ENCODE assay signal across 17 mouse cellular contexts in genomic region chr11:53448529-53448928, GRCm38 (mm10). TPM values are rescaled to one million over a fixed set of nuclear protein-coding genes. Genes with fewer than 3 reads are reported as not detected.
A peak's percentile ranks its signal among the peaks of the same experiment; 100 is the strongest.
DNase-seq lines count a peak whose midpoint lies in the region; TF ChIP-seq lines count a peak whose summit lies in the region.
"Had no signal": no experiment of that assay in that cellular context is flagged by ENCODE, and none has a peak within 500 bp of the region (broad histone marks: within the 10 kb centered on the region; RNA-seq: fewer than 3 reads in every experiment).

No protein-coding gene starts in this region.

- no peak for TF ChIP-seq CTCF in thymus, adult 2 months (IDR thresholded peaks at IDR 0.05; ENCODE audit: borderline replicate concordance, control insufficient read depth, extremely low read depth, insufficient read depth, low read length, poor library complexity)

- no peak overlapping the region for H3K27ac ChIP-seq in heart, embryonic 10.5 days
- no peak overlapping the region for H3K27ac ChIP-seq in thymus, adult 2 months (ENCODE audit: control insufficient read depth, insufficient read depth, low read length)
- H3K27ac ChIP-seq: intestine, embryonic 15.5 days; midbrain, embryonic 13.5 days; neural tube, embryonic 13.5 days had no signal

- H3K27me3 ChIP-seq in heart, embryonic 10.5 days (ENCODE audit: insufficient read depth, poor library complexity, severe bottlenecking), result no peaks in the 10 kb centered on the region
- H3K27me3 ChIP-seq in thymus, adult 2 months (ENCODE audit: control insufficient read depth, insufficient read depth, low read length), result peaks cover 4% of the 10 kb centered on the region
- H3K27me3 ChIP-seq: intestine, embryonic 15.5 days; midbrain, embryonic 13.5 days had no signal

- WGBS in heart, embryonic 10.5 days, result 80% methylated on average over 1 of the region's 1 CpGs
- 98% methylated on average over 1 of the region's 1 CpGs for WGBS in thymus, adult 2 months

- H3K4me3 ChIP-seq in heart, embryonic 10.5 days, result no peak overlapping the region
- H3K4me3 ChIP-seq in thymus, adult 2 months (ENCODE audit: control insufficient read depth, insufficient read depth, low read length), result no peak overlapping the region
- H3K4me3 ChIP-seq: intestine, embryonic 15.5 days; midbrain, embryonic 13.5 days; neural tube, embryonic 13.5 days had no signal

- TF ChIP-seq POLR2A in thymus, adult 2 months (IDR thresholded peaks at IDR 0.05; ENCODE audit: control insufficient read depth, extremely low read depth, insufficient read depth, low read length, poor library complexity), result no peak

- no peaks in the 10 kb centered on the region for H3K9me3 ChIP-seq in heart, embryonic 10.5 days
- H3K9me3 ChIP-seq: intestine, embryonic 15.5 days; midbrain, embryonic 13.5 days; neural tube, embryonic 13.5 days had no signal

- H3K36me3 ChIP-seq in heart, embryonic 10.5 days, result no peaks in the 10 kb centered on the region
- H3K36me3 ChIP-seq in thymus, adult 2 months (ENCODE audit: control insufficient read depth, insufficient read depth, low read length), result no peaks in the 10 kb centered on the region
- H3K36me3 ChIP-seq: intestine, embryonic 15.5 days; midbrain, embryonic 13.5 days; neural tube, embryonic 13.5 days had no signal

- H3K4me1 ChIP-seq in heart, embryonic 10.5 days, result peaks cover 14% of the 10 kb centered on the region
- H3K4me1 ChIP-seq in thymus, adult 2 months (replicated peaks; ENCODE audit: control insufficient read depth, insufficient read depth, low read length), result peaks cover 11% of the 10 kb centered on the region
- H3K4me1 ChIP-seq: midbrain, embryonic 13.5 days; neural tube, embryonic 13.5 days had no signal

- DNase-seq in heart, adult 11 months, result peak; percentile 95
- no peak for DNase-seq in heart, embryonic 10.5 days (ENCODE audit: low spot score)
- peak; percentile 53 for DNase-seq in urinary bladder, postnatal 14 days (ENCODE audit: low spot score)
- no peak for DNase-seq in urinary bladder, postnatal 4 days (ENCODE audit: low spot score in 2 of 2)
- DNase-seq in gastrocnemius, postnatal 25 days, result peak; percentile 51
- peak; percentile 83 to 92 for DNase-seq in kidney, postnatal 36 days
- no peak for DNase-seq in thymus, adult 2 months
- no peak for DNase-seq in embryo, embryonic 10 days (ENCODE audit: low spot score)
- DNase-seq: right cerebral cortex, postnatal 25 days had no signal

RNA-seq across cellular contexts. Expression of gene Gm10447, which starts 8.4 kb away (rescaled TPM):
- polyA plus RNA-seq in heart, embryonic 10.5 days (2016; fragmentation: Nextera tagmentation; extraction: Ambion mirVana), result 0.10 and 0.16 TPM in 2 replicates
- not detected for total RNA-seq in gastrocnemius, postnatal 25 days (2021)
- 0.08 TPM in 1 of 2 replicates, not detected in the other for polyA plus RNA-seq in thymus, adult 2 months (2012; rRNA removed)
- polyA plus RNA-seq: C2C12; midbrain, embryonic 13.5 days; neural tube, embryonic 13.5 days had no signal

RNA-seq across cellular contexts. Expression of gene Shroom1, which starts 8.5 kb away (rescaled TPM):
- polyA plus RNA-seq in heart, embryonic 10.5 days (2016; fragmentation: Nextera tagmentation; extraction: Ambion mirVana), result 2.3 and 2.5 TPM in 2 replicates
- total RNA-seq in gastrocnemius, postnatal 25 days (2021), result under 1 TPM; 0.23 to 0.35 TPM
- polyA plus RNA-seq in thymus, adult 2 months (2012; rRNA removed), result 0.70 and 0.75 TPM in 2 replicates

RNA-seq across cellular contexts. Expression of gene Gdf9, which starts 17.7 kb away (rescaled TPM):
- 0.74 and 1.5 TPM in 2 replicates for polyA plus RNA-seq in heart, embryonic 10.5 days (2016; fragmentation: Nextera tagmentation; extraction: Ambion mirVana)
- under 1 TPM; 0.20 to 0.54 TPM for total RNA-seq in gastrocnemius, postnatal 25 days (2021)
- 0.91 and 1.5 TPM in 2 replicates for polyA plus RNA-seq in thymus, adult 2 months (2012; rRNA removed)

RNA-seq across cellular contexts. Expression of gene Uqcrq, which starts 17.9 kb away (rescaled TPM):
- polyA plus RNA-seq in heart, embryonic 10.5 days (2016; fragmentation: Nextera tagmentation; extraction: Ambion mirVana), result 854 and 1,100 TPM in 2 replicates
- total RNA-seq in gastrocnemius, postnatal 25 days (2021), result 1,000 to 10,000 TPM; 1,448 to 1,479 TPM
- polyA plus RNA-seq in thymus, adult 2 months (2012; rRNA removed), result 407 and 566 TPM in 2 replicates

RNA-seq across cellular contexts. Expression of gene Gm9837, which starts 21.8 kb away (rescaled TPM):
- polyA plus RNA-seq in heart, embryonic 10.5 days (2016; fragmentation: Nextera tagmentation; extraction: Ambion mirVana), result not detected in 2 replicates
- not detected for total RNA-seq in gastrocnemius, postnatal 25 days (2021)
- not detected in 2 replicates for polyA plus RNA-seq in thymus, adult 2 months (2012; rRNA removed)
- total RNA-seq: left cerebral cortex, postnatal 25 days had no signal
- polyA plus RNA-seq: C2C12; gonadal fat pad, adult 2 months; intestine, embryonic 15.5 days; lung, embryonic 16.5 days; midbrain, embryonic 13.5 days; neural tube, embryonic 13.5 days; stomach, embryonic 14.5 days had no signal

Comparison
In these comparisons a context has a peak if more than half of its experiments do, and no peak if none do; other contexts are left out.
1. DNase-seq: peak in heart, adult 11 months (single experiment), urinary bladder, postnatal 14 days (single experiment), gastrocnemius, postnatal 25 days (single experiment) and kidney, postnatal 36 days (2 of 2); none in heart, embryonic 10.5 days (single experiment), urinary bladder, postnatal 4 days (0 of 2), thymus, adult 2 months (single experiment) and embryo, embryonic 10 days (single experiment).